Mouse (Mus musculus) G1E (cell line): ENCODE measurements around the gene Prkar1a.

Experiments used
- CTCF ChIP-seq: IDR thresholded peaks from 2 replicates; pipeline ENCODE4 v1.5.1; 2012; ENCODE audit warnings: low read depth, low read length, inconsistent platforms, mixed read lengths
- POLR2AphosphoS5 ChIP-seq: IDR thresholded peaks from 2 replicates; pipeline ENCODE4 v1.6.1; 2012; ENCODE audit warnings: low read depth, low read length, inconsistent platforms; ENCODE audit not compliant: insufficient replicate concordance
- TAL1 ChIP-seq: conservative IDR thresholded peaks from 2 replicates; pipeline ENCODE4 v1.6.1; 2012; ENCODE audit warnings: low read depth, low read length, inconsistent platforms, mixed read lengths

DNA sequence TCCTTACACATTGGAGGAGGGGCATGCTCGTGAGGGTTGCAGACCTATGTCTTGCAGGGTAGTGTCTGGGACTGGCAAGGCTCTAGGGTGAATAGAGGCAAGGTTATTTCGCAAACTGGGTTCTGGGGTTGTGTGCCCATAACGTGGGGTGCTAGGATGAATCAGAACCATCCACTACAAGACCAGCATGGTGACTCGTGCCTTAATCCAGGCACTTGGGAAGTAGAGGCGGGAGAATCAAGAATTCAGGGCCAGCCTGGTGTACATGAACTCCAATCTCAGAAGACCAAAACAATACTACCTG lies 22.8 kb downstream of the Prkar1a start:
- TF ChIP-seq CTCF (no peak), POLR2AphosphoS5 (no peak), TAL1 (no peak)
